Mouse (Mus musculus): ENCODE measurements around the gene Sys1. TPM values are rescaled to one million over a fixed set of nuclear protein-coding genes. Genes with fewer than 3 reads are reported as not detected.

Gene Sys1
- polyA plus RNA-seq, 1 experiment, result 111 TPM

DNA sequence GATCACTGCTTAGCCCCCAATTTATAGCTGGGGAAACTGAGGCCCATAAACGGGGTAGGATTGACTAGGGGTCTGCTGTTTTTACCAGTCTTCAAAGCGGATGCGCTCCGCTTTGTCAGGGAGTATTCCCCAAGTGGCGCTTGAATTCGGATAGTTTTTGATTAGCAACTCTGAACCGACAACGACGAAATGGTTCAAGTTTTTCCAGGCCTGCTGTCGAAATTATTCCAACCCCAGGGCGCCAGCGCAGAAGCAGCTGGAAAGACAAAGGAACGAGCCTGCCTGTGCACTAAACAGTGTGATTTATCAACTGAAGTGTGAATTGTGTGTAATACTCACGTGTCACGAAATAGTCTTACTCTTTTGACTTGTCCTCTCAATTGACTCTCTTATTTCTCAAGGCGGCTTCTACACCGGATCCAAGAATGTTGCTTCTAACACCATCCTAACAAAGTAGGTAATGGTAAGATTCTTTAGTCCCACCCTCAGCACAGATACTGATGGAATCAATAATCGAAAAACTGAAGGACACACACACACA lies 13.2 kb upstream of the Sys1 start, which contains the start of gene Sdc4:
Gene Sdc4 (minus strand): TSS at position 428 of the 541 bp plus-strand sequence.
- DNase-seq (ENCODE audit: low read depth in 1 of 2, low spot score in 2 of 2), result no peak
- H3K27me3 ChIP-seq (ENCODE audit: control insufficient read depth, insufficient read depth, low read length), result no peaks in the 10 kb centered on the region
- TF ChIP-seq POLR2A (IDR thresholded peaks at IDR 0.05; ENCODE audit: low read depth, low read length) (no peak), CTCF (IDR thresholded peaks at IDR 0.05; ENCODE audit: extremely low read depth, insufficient read depth, insufficient read length, insufficient replicate concordance) (no peak)
- peak within 1 kb of the TSS; percentile 93 for H3K27ac ChIP-seq (ENCODE audit: insufficient read depth, low read length)
- WGBS, result 19% methylated on average over 18 of the region's 18 CpGs
- H3K36me3 ChIP-seq (ENCODE audit: control insufficient read depth, insufficient read depth, low read length), result no peaks in the 10 kb centered on the region
- peaks cover 17% of the 10 kb centered on the region; the same call in 1 of the 2 replicates for H3K4me1 ChIP-seq (ENCODE audit: control insufficient read depth, insufficient read depth, insufficient read length)
- H3K4me3 ChIP-seq (ENCODE audit: extremely low read depth, insufficient read depth, insufficient read length), result peak within 1 kb of the TSS; percentile 73

DNA sequence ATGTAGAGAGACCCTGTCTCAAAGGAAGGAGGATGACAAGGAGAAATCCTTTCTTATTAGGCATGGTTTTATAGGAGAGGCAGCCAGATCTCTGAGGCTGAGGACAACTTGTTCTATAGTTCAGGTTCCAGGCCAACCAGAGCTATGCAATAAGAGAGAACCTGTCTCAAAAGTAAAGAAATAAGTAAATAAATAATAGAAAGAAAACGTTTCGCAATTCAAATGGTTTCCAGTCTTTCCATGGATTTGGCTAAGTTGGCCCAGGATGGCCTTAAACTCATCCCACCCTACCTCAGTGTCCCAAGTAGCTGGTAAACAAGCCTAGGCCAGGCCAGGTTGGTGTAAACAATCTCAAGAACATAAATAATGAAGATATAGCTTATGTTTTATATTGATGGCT lies 12.1 kb upstream of the Sys1 start:
- 89% methylated on average over 2 of the region's 2 CpGs for WGBS
- Histone ChIP-seq H3K27me3 (ENCODE audit: control insufficient read depth, insufficient read depth, low read length) (no peaks in the 10 kb centered on the region), H3K27ac (ENCODE audit: insufficient read depth, low read length) (no peak overlapping the region)

DNA sequence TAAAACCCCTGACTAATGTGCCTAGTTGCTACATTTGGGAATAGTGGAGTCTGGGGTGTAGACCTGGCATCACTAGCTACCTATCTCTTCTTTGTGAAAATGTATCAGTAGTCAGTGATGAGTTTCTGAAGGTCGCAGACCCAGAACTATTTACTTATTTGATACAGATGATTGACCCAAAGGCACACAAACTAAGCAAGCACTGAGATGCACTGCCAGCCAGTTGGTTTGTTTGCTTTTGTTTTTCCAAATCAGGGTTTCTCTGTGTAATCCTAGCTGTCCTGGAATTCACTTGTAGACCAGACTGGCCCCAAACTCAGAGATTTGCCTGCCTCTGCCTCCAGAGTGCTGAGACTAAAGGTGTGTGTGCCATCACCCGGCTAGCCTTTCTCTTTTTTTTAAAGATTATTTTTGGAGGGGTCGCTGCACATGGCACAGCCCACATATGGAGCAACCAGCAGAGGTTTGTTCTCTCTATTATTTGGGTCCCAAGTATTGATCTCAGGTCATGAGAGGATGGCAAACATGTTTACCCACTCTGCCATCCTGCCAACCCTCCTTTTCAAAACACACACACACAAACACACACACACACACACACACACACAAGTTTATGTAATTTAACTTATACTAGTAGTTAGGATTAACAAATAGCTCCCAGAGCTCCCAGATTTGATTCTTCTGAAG lies 11.2 kb upstream of the Sys1 start:
- no peak overlapping the region for H3K4me3 ChIP-seq (ENCODE audit: extremely low read depth, insufficient read depth, insufficient read length)
- H3K4me1 ChIP-seq (ENCODE audit: control insufficient read depth, insufficient read depth, insufficient read length), result peaks cover 5% of the 10 kb centered on the region; the same call in 1 of the 2 replicates
- TF ChIP-seq CTCF (IDR thresholded peaks at IDR 0.05; ENCODE audit: extremely low read depth, insufficient read depth, insufficient read length, insufficient replicate concordance) (no peak), POLR2A (IDR thresholded peaks at IDR 0.05; ENCODE audit: low read depth, low read length) (no peak)
- H3K27me3 ChIP-seq (ENCODE audit: control insufficient read depth, insufficient read depth, low read length), result no peaks in the 10 kb centered on the region
- WGBS, result 88% methylated on average over 3 of the region's 3 CpGs
- DNase-seq (ENCODE audit: low read depth in 1 of 2, low spot score in 2 of 2), result no peak
- H3K36me3 ChIP-seq (ENCODE audit: control insufficient read depth, insufficient read depth, low read length), result no peaks in the 10 kb centered on the region
- H3K27ac ChIP-seq (ENCODE audit: insufficient read depth, low read length), result no peak overlapping the region

More for the DNA sequence above, 12.1 kb upstream of the Sys1 start:
- DNase-seq (ENCODE audit: low read depth in 1 of 2, low spot score in 2 of 2), result no peak
- Histone ChIP-seq H3K4me3 (ENCODE audit: extremely low read depth, insufficient read depth, insufficient read length) (no peak overlapping the region), H3K36me3 (ENCODE audit: control insufficient read depth, insufficient read depth, low read length) (no peaks in the 10 kb centered on the region), H3K4me1 (ENCODE audit: control insufficient read depth, insufficient read depth, insufficient read length) (peaks cover 13% of the 10 kb centered on the region; the same call in 1 of the 2 replicates)
- TF ChIP-seq POLR2A (IDR thresholded peaks at IDR 0.05; ENCODE audit: low read depth, low read length) (no peak), CTCF (IDR thresholded peaks at IDR 0.05; ENCODE audit: extremely low read depth, insufficient read depth, insufficient read length, insufficient replicate concordance) (no peak)

DNA sequence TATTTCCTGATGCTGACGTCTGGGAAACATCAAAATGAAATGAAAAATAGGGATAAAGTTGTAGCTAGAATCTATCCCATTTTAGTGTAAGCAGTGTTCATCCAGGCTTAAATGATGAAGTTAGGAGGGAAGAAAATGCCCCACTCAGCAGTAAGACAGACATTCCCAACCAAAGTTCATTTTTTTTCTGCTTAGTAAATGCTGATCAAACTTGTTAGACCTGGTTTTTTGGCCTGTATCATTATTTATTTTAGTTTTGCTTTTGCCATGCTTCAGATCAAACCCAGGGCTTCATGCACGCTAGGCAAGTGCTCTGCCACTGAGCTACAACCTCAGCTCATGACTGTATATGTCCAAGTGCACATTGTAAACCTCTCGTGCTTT lies 10.7 kb upstream of the Sys1 start:
- H3K4me1 ChIP-seq (ENCODE audit: control insufficient read depth, insufficient read depth, insufficient read length), result peaks cover 5% of the 10 kb centered on the region; the same call in 1 of the 2 replicates
- no peak for TF ChIP-seq CTCF (IDR thresholded peaks at IDR 0.05; ENCODE audit: extremely low read depth, insufficient read depth, insufficient read length, insufficient replicate concordance)
- TF ChIP-seq POLR2A (IDR thresholded peaks at IDR 0.05; ENCODE audit: low read depth, low read length), result no peak
- 82% methylated on average over 3 of the region's 3 CpGs for WGBS
- no peak overlapping the region for H3K27ac ChIP-seq (ENCODE audit: insufficient read depth, low read length)
- no peaks in the 10 kb centered on the region for H3K36me3 ChIP-seq (ENCODE audit: control insufficient read depth, insufficient read depth, low read length)
- DNase-seq (ENCODE audit: low read depth in 1 of 2, low spot score in 2 of 2), result no peak
- no peaks in the 10 kb centered on the region for H3K27me3 ChIP-seq (ENCODE audit: control insufficient read depth, insufficient read depth, low read length)
- H3K4me3 ChIP-seq (ENCODE audit: extremely low read depth, insufficient read depth, insufficient read length), result no peak overlapping the region

DNA sequence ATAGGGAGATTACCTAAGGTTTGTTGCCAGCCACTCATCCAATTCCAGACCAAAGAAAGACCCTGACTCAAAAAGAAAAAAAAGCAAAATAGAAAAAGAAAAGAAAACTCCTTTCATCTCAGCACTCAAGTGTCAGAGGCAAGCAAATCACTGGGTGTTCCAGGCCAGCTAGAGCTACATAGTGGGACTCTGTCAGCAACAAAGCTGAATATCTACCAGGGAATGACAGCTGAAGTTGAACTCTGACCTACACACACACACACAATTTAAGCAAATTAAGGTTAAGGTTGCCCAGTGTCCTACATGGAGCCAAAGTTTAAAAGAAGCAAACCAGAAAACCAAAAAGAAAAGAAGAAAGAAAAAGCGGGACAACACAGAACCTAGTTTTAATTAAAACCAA lies 8.6 kb upstream of the Sys1 start:
- no peaks in the 10 kb centered on the region for H3K36me3 ChIP-seq (ENCODE audit: control insufficient read depth, insufficient read depth, low read length)
- no peak overlapping the region for H3K4me3 ChIP-seq (ENCODE audit: extremely low read depth, insufficient read depth, insufficient read length)
- no peak overlapping the region for H3K27ac ChIP-seq (ENCODE audit: insufficient read depth, low read length)
- TF ChIP-seq CTCF (IDR thresholded peaks at IDR 0.05; ENCODE audit: extremely low read depth, insufficient read depth, insufficient read length, insufficient replicate concordance) (no peak), POLR2A (IDR thresholded peaks at IDR 0.05; ENCODE audit: low read depth, low read length) (no peak)
- no peak for DNase-seq (ENCODE audit: low read depth in 1 of 2, low spot score in 2 of 2)
- WGBS, result 78% methylated on average over 1 of the region's 1 CpGs
- H3K4me1 ChIP-seq (ENCODE audit: control insufficient read depth, insufficient read depth, insufficient read length), result peaks cover 5% of the 10 kb centered on the region; the same call in 1 of the 2 replicates
- no peaks in the 10 kb centered on the region for H3K27me3 ChIP-seq (ENCODE audit: control insufficient read depth, insufficient read depth, low read length)

DNA sequence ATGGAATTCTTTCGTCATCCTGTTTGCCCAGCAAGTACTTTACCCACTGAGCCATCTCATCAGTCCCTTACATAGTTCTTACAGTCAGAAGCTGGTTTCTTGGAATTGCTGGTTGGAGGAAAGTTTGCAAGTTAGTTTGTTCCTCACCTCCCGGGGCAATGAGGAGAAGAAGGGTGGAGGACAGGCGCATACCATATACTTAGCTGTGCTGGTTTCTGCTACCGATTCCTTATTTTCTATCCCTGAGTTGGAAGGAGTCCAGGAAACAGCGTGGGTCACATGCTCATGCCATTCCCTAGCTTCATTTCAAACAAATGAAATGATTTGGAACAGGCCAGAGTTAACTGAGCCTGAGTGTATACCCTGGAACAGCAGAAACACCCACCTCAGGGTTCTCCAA lies 7.8 kb upstream of the Sys1 start:
- no peak overlapping the region for H3K27ac ChIP-seq (ENCODE audit: insufficient read depth, low read length)
- no peak overlapping the region for H3K4me3 ChIP-seq (ENCODE audit: extremely low read depth, insufficient read depth, insufficient read length)
- WGBS, result 88% methylated on average over 5 of the region's 5 CpGs
- H3K27me3 ChIP-seq (ENCODE audit: control insufficient read depth, insufficient read depth, low read length), result no peaks in the 10 kb centered on the region
- TF ChIP-seq CTCF (IDR thresholded peaks at IDR 0.05; ENCODE audit: extremely low read depth, insufficient read depth, insufficient read length, insufficient replicate concordance) (no peak), POLR2A (IDR thresholded peaks at IDR 0.05; ENCODE audit: low read depth, low read length) (no peak)
- no peak for DNase-seq (ENCODE audit: low read depth in 1 of 2, low spot score in 2 of 2)
- H3K36me3 ChIP-seq (ENCODE audit: control insufficient read depth, insufficient read depth, low read length), result no peaks in the 10 kb centered on the region
- H3K4me1 ChIP-seq (ENCODE audit: control insufficient read depth, insufficient read depth, insufficient read length), result peaks cover under 1% of the 10 kb centered on the region; the same call in 1 of the 2 replicates

All from spleen, adult 2 months (tissue).